Mouse (Mus musculus) kidney, adult 2 months (tissue): ENCODE measurements at regions not wholly inside any gene's neighbourhood (a gene's known extent, or its start where the extent isn't known, plus 50 kb on each side); places are given as distances from the start of the nearest gene placed in this dataset.

Experiments
- CTCF ChIP-seq: fragments of 200-500 bp; conservative IDR thresholded peaks from 2 replicates; pipeline ENCODE4 v1.5.1; 2011; ENCODE audit warnings: low read depth, mild to moderate bottlenecking, control low read depth, low read length, moderate library complexity, mixed read lengths; ENCODE audit not compliant: insufficient read depth, insufficient read length
- POLR2A ChIP-seq: fragments of 200-500 bp; IDR thresholded peaks from one replicate; pipeline ENCODE4 v1.6.1; 2011; ENCODE audit warnings: low read depth, low read length, control low read depth

GRCm38 (mm10) chrX:47622881-47623613 is 269.7 kb downstream of the Smarca1 start:
- no peak for TF ChIP-seq CTCF
- TF ChIP-seq POLR2A = no peak
